Mouse (Mus musculus) liver, adult 10 weeks (tissue): ENCODE measurements around the gene Gm27029. TPM values are rescaled to one million over a fixed set of nuclear protein-coding genes. Genes with fewer than 3 reads are reported as not detected.

Experiments
- polyA plus RNA-seq: library from polyadenylated mRNA; stranded (reverse); fragments of 350-450 nt; fragmentation: Illumina TruSeq; extraction: RNeasy Lipid Tissue Mini Kit (QIAGEN cat#74804); gene quantifications from one replicate; pipeline ENCODE4 v1.2.3, GENCODE M21; 2014; ENCODE audit warnings: low read depth, low replicate concordance

Gm27029 gene
- 0.95 TPM for polyA plus RNA-seq

DNA sequence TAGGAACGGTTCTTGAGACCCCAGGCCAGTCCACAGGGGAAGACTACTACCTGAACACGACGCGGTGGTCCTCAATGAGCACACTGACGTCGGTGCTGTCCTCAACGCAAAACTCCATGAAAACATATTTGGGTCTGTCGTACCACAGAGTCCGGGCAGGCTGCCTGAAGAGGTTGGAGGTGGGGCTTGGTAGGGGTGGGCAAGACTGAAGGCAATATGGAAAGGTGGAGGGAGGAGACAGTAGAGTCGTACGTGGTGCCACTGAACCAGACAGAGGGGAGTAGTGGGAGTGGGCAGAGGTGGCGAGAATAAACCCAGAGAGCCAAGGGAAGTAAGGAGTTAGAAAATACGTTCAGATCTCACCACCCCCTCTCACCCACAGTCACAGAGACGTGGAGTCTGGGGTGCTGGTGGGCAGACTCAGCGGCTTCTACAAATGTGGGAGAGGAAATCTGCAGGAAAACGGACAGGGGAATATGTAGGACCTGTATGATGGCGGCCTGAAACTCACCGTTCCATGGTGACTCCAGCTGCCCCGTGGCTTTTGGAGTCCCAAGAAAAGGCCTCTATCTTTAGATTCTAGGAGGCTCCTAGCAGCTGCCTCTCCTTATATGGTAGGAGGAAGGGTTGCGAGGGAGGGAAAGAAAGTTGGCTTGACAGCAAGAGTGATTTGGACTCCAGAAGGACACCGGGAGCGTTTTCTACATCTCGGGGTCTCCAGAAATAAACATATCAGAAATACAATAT is at the start of gene Gm27029:
TSS of gene Gm27029 (minus strand) at position 692 of the 747 bp plus-strand sequence.

DNA sequence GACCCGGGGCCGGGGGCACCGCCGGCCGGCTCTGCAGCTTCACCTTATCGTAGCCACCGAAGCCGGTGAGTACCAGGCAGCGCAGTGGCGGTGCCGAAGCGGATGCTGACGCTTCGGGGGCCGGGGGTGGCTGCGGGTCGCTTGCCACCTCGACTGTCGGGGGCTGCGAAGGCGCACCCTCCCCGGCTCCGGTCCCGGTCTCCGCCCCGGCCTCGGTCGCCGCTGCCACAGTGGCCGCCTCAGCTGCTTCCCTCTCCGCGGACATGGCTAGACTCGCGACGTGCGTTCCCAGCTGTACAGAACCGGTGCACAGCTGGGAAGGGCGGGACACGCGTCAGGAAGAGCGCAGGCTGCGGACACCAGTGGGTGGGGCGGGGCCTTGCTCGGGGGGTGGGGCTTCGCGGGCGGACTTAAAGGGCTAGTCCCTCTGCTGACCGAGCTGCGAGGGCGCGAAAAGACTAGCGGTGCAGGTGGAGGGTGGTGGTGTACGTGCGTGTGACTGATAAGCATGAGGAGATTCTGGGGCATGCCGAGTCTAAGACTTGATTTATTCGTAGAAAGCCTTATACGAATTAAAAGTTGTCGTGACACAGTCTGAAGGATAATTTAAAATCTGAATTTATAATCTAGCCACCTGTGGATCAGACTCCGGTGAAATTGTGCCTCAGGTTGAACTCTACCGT is 41.4 kb upstream of the Gm27029 start, which contains the start of gene Vat1:
TSS of gene Vat1 (minus strand) at position 362 of the 683 bp plus-strand sequence.

DNA sequence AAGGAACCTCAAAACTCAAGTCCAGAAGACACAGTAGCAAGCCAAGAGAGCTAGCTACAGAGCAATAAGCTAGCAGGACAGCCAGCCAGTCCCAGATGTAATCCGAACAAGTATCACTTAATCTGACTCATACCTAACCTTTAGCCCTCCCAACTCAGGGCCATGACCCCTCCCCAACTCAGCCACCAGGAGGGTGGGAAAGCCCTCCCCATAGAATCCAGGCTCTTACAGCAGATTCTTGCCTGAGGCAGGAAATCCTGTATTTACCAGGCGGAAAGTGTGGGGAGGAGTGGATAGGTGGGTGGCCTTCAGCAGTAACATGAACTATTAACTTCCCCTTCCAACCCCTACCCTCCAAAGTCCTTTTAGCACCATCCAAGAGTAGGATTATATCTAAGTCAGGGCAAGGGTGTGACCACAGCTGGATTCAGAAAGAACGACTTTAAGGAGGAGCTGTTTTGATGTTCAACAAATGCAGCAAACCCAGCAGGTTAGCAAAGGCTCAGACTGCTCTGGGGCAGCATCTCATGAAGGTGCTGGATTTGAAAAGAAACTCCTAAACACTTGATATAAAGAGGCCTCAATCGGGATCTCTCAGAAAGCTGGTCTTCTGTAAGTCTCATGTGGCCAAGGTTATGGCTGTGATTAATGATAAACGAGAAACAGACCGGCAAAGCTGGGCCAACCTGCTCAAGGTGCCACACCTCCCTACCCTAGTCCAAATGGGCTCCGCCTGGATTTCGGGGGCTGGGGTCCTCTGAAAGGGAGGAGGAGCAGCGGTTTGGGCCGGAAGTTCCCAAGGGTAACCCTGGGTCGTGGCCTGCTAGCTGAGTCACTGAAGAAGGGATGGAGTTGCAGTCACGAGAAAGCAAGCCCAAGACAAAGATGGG is 39.9 kb upstream of the Gm27029 start, which contains the start of gene Rnd2:
TSS of gene Rnd2 (plus strand) at position 789 of the 890 bp plus-strand sequence.

DNA sequence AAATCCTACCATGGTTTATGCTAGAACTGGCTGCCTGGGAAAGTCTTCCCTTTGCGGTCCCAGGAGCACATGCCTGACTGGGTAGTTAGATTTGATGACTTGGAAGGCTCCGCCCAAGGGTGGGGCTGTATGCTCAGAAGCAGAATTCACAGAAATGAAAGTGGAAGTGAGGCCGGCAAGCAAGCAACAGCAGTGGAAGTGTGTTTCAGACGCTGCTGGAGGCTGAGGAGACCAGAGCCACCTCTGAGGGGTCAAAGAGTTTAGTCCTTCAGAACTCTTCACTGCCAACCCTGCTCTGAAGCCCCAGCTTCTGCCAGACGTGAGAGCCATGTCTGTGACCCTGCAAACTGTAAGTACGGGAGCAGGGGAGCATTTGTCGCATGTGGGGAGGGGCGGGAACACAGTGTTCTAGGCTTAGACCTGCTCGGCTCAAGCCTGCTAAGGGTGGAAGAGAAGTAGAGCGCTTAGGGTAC is 23.7 kb upstream of the Gm27029 start, which contains the start of gene Ifi35:
TSS of gene Ifi35 (plus strand) at position 134 of the 473 bp plus-strand sequence.

DNA sequence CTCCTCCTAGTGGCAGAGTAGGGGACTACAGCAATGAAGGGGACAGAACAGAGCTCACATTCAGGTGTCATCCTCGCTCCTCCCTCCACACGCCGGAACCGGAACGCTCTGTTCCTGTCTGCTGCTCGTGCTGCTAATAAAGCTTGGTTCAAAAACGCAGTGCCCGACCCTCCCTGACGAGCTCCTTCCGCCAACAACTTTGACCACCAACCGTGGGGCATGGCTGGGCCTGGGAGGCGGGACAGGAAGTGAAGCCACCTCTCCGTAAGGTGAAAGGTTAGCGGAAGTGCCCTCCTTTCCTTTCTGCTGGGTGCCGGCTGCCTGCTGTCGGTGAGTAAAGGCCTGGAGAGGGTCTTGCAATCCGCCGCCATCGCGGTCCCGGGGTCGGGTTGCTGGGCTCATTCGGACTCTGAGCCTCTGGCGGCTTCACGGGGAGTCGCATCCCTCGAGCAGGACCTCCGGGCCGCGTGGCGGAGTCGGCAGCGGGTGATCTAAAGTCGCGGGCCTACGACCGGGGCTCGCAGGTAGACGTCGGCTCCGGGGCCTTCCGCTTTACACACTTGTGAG is 17.6 kb upstream of the Gm27029 start, which contains the start of gene Rpl27:
TSS of gene Rpl27 (plus strand) at position 172 of the 567 bp plus-strand sequence.

DNA sequence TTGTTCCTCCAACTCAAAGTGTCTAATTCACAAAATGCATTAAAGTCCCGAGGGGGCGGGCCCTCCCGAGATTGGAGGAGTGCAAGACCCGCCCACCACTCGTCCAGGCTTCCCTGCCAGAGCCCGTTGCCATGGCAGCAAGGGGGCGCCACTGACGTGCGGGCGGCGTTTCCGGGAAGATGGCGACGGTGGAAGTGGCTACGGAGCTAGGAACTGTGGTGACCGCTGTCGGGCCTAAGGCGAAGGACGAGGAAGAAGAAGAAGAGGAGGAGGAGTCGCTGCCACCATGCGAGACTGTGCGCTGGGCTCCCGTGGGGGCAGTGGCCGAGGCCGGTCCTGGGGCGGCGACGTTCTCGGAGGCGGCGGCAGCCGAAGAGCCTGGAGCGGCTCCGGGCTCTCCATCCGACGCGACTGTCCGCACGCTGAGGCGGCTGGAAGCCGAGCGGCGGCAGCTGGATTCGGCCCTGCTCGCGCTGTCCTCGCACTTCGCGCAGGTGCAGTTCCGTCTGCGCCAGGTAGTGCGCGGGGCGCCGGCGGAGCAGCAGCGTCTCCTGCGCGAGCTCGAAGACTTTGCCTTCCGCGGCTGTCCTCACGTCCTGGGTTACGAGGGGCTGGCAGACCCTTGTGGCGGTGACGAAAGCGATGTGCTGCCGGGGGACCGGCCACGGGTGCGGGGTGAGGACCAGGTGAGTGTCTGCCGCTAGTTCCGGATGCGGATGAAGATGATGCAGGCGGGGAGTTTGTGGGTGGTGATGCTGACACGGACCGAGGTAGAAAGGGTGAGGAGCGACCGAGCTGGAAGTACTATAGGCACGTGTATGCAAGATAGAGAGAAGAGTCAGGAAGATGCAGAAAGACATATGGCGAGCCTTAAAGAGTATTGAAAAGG is 573 bp upstream of the Gm27029 start, which contains the start of the genes Rundc1 and Ptges3l:
TSS of gene Rundc1 (plus strand) at position 161 of the 889 bp plus-strand sequence.
TSS of gene Ptges3l (minus strand) at position 409 of the 889 bp plus-strand sequence.

DNA sequence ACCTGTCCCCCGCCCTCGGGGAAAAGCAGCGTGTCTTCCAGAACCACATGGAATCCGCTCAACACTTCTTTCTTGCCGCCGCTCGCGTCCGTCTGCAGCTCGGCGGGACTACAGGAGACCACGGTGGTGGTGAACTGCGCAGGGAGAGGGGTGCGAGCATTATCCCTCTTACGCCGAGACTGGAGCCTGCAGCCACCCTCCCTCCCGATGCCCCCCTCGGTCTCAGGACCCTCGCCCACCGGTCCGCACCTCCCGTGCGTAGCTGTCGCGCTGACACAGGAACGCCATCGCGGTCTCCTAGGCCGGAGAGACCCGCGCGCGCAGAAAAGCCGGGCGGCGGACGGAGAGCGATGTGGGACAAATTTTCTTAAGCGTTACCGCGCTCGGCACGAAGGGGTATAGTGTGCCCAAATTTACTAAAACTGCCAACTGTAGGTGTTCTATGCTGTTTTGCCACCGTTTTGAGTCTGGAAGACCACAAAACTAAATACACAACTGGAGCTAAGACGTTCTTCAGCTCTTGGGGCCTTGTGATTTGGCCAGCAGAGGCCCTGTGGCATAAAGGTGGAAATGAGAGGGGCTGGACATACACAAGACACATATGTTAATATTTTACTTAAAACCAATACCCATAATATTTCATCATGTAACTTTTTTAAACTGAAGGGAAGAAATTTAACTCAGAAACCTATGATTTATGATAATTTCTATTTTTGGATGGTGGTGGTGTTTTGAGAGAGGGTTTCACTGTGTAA is 7.3 kb downstream of the Gm27029 start, which contains the start of gene Aarsd1:
TSS of gene Aarsd1 (minus strand) at position 515 of the 755 bp plus-strand sequence.

DNA sequence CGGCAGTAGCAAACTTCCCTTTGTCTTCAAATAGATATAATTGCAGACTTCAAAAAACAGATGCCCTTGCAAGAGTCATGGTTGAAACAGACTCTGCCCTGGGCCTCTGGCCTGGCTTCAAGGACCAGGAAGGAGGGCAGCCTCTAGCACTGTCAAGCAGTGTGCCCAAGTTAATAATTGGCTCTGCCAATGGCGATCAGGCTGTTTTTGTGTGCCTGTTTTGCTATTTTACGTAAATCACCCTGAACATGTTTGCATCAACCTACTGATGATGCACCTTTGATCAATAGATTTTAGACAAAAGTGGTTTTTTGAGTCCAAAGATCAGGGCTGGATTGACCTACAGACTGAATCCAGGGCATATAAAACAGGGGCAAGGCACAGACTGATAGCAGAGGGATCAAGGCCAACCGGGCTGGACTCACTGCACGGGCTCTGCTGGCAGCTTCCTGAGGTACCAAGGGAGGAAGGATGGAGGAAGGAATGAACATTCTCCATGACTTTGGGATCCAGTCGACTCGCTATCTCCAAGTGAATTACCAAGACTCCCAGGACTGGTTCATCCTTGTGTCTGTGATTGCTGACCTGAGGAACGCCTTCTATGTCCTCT is 57.2 kb downstream of the Gm27029 start, which contains the start of gene G6pc:
TSS of gene G6pc (plus strand) at position 236 of the 610 bp plus-strand sequence.

Other genes with a start within 250 kb of the Gm27029 start
- not detected for gene Ccr10, start 249.4 kb downstream of the Gm27029 start, polyA plus RNA-seq
- 6.2 TPM for gene Ezh1, start 198.3 kb downstream of the Gm27029 start, polyA plus RNA-seq
- 4.4 TPM for gene Ramp2, start 178.8 kb downstream of the Gm27029 start, polyA plus RNA-seq
- 82.1 TPM for gene Vps25, start 171.1 kb downstream of the Gm27029 start, polyA plus RNA-seq
- not detected for gene Wnk4, start 164.2 kb downstream of the Gm27029 start, polyA plus RNA-seq
- gene Cntd1, start 145.8 kb downstream of the Gm27029 start, polyA plus RNA-seq: not detected
- 11.5 TPM for gene Coa3, start 145.7 kb downstream of the Gm27029 start, polyA plus RNA-seq
- 49.8 TPM for gene Becn1, start 122.5 kb downstream of the Gm27029 start, polyA plus RNA-seq
- gene Psme3, start 108.6 kb downstream of the Gm27029 start, polyA plus RNA-seq: 96.3 TPM
- gene Aoc2, start 99.7 kb downstream of the Gm27029 start, polyA plus RNA-seq: not detected
- 0.16 TPM for gene Aoc3, start 94.2 kb downstream of the Gm27029 start, polyA plus RNA-seq
- gene G6pc, start 57.2 kb downstream of the Gm27029 start, polyA plus RNA-seq: 315 TPM
- gene Aarsd1, start 7.2 kb downstream of the Gm27029 start, polyA plus RNA-seq: 5.7 TPM
- 1.6 TPM for gene Rundc1, start 289 bp upstream of the Gm27029 start, polyA plus RNA-seq
- gene Ptges3l, start 537 bp upstream of the Gm27029 start, polyA plus RNA-seq: not detected
- 30.0 TPM for gene Rpl27, start 17.5 kb upstream of the Gm27029 start, polyA plus RNA-seq
- 3.8 TPM for gene Ifi35, start 23.6 kb upstream of the Gm27029 start, polyA plus RNA-seq
- gene Rnd2, start 40.2 kb upstream of the Gm27029 start, polyA plus RNA-seq: 10.8 TPM
- gene Vat1, start 41.4 kb upstream of the Gm27029 start, polyA plus RNA-seq: 1.9 TPM
- gene Brca1, start 127.2 kb upstream of the Gm27029 start, polyA plus RNA-seq: 0.58 TPM
- 155 TPM for gene Nbr1, start 127.4 kb upstream of the Gm27029 start, polyA plus RNA-seq
- gene Tmem106a, start 157.4 kb upstream of the Gm27029 start, polyA plus RNA-seq: 6.0 TPM
- not detected for gene Gm11634, start 174.5 kb upstream of the Gm27029 start, polyA plus RNA-seq
- gene Rdm1, start 202.4 kb upstream of the Gm27029 start, polyA plus RNA-seq: 2.7 TPM
- gene Arl4d, start 240.7 kb upstream of the Gm27029 start, polyA plus RNA-seq: 17.2 TPM